Mouse (Mus musculus): ENCODE data around the gene Gpr45.

The Gpr45 gene

GRCm38 (mm10) chr1:43045204-43045982, 92.7 kb downstream of the Gpr45 start:
- in situ Hi-C loops (cut with MboI, MseI): no loop called here

GRCm38 (mm10) chr1:43046990-43047389, 94.3 kb downstream of the Gpr45 start:
- in situ Hi-C loops (cut with MboI, MseI): no loop called here

DNA sequence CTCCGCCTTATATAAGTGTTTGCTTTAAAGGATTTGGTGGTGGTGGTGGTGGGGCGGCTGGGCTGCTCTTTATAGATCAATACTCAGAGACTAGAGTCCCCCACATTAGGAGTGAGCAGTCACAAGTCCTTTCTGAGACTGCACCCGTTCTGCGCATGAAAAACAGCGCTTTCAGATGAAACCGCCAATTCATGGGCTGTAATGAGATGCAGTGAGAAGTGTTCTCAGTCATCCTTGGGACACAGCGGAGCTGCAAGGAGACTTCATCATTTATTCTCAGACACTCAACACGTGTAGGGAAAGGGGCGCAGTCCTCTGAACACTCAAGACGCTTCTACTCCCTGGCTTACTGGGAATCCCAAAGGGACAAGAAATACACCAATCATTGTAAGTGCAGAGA, 95.1 kb downstream of the Gpr45 start:
- in situ Hi-C loops (cut with MboI, MseI): no loop called here

DNA sequence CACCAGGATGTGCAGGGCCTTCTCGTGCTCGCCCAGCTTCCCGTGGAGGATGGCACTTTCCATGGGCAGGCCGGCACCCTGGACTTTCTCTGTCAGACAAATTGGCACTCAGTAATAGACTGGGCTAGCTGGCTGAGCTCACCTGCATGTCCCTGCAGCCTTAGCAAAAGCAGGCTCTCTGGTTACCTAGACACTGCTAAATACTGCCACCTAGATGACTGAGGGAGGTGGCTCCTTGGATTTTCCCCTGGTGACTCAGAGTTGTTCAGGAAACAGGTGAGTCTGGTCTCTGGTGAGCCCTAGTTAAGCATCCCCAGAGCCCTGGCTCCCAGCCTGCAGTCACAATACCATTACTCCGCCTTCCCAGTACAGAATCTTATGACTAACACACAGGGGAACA, 99.2 kb downstream of the Gpr45 start:
- in situ Hi-C loops (cut with MboI, MseI): no loop called here

- in situ Hi-C loops (cut with MboI, MseI): no loop called here
These were observed 113.1 kb downstream of the Gpr45 start for GRCm38 (mm10) chr1:43065615-43066310.

DNA sequence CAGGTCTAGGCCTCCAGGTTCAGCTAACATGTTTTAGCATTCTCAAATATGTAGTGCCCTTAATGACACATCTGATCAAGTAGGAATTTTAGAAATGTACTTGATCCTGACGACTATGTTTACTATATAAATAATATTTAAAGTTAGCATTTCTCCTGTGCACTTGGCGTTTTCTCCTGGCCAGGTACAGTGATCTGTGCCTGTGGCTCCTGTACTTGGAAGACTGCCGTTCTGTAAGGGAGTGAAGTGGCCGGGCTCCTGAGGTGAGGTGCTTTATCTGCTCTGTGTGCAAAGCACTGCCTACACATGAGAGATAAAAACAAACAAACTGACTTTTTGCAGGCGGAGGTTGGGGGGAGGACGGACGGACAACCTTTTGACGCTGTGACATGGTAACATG, 113.9 kb downstream of the Gpr45 start:
- in situ Hi-C loops (cut with MboI, MseI): no loop called here

DNA sequence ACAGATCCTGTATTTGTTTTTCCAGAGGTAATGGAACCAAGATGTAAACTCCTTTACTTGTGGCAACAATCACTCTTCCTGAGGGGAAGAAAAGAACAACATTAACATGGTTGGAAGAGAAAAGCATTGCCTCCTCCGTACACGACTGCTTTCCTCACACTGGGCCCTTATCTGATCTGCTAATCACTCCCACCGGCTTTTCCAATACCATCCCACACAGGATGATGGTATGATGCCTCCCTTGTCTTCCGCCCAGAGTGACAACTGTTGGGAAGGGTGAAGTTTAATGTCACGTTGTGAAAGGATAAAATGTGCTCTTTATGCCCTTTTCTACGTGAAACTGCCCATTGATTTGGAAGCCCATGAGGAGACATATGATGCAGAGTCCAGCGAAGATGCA, 114.9 kb downstream of the Gpr45 start:
- in situ Hi-C loops (cut with MboI, MseI): no loop called here

- in situ Hi-C loops (cut with MboI, MseI): no loop called here
These were observed 118.1 kb downstream of the Gpr45 start for GRCm38 (mm10) chr1:43070726-43071125.

GRCm38 (mm10) chr1:43072028-43072427, 119.4 kb downstream of the Gpr45 start:
- in situ Hi-C loops (cut with MboI, MseI): no loop called here

- in situ Hi-C loops (cut with MboI, MseI): no loop called here
These were observed 119.9 kb downstream of the Gpr45 start for GRCm38 (mm10) chr1:43072561-43072960.

DNA sequence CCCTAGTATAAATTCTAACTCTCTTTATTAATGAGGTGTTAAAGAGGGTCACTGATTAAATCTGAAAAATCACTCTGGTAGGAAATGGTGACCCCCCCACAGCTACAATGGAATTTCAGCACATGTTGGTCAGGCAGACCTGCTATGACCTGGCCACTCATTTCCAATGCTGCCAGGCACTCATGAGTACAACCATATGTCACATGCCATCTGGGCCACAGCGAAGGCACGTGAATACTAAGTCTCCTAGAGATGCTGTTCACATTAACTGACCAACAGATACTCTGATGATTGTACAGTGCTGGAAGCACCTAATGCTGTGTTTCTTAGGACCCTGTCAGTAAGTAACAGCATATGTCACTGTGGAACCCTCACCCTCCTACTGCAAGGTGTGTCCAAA, 122.1 kb downstream of the Gpr45 start:
- in situ Hi-C loops (cut with MboI, MseI): no loop called here

DNA sequence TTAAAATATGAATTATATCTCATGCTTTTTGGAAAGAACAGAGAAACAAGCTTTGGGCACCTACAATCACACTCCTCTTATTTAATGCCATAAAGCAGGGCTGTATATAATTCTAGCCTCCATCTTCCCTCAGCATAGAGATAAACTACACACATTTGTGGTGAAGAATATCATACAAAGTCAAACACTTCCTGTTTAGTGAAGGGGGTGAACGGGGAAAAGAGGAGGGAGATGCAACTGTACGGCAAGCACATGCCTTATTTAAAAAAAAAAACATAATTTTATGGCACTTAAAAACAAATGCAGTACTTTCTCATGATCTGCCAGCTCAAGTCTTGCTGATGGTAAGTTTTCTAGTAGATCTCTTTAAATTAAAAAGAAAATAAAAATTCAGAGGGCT, 125.5 kb downstream of the Gpr45 start:
- in situ Hi-C loops (cut with MboI, MseI): no loop called here

- in situ Hi-C loops (cut with MboI, MseI): no loop called here
These were observed 130.3 kb downstream of the Gpr45 start for GRCm38 (mm10) chr1:43082946-43083345.

Measured in T-helper 17 cell (primary cell).